Mouse (Mus musculus): ENCODE results near the gene Mcm10. TPM values are rescaled to one million over a fixed set of nuclear protein-coding genes. Genes with fewer than 3 reads are reported as not detected.

Mcm10 gene
- polyA plus RNA-seq (2012): 13.9 and 15.7 TPM in 2 replicates

DNA sequence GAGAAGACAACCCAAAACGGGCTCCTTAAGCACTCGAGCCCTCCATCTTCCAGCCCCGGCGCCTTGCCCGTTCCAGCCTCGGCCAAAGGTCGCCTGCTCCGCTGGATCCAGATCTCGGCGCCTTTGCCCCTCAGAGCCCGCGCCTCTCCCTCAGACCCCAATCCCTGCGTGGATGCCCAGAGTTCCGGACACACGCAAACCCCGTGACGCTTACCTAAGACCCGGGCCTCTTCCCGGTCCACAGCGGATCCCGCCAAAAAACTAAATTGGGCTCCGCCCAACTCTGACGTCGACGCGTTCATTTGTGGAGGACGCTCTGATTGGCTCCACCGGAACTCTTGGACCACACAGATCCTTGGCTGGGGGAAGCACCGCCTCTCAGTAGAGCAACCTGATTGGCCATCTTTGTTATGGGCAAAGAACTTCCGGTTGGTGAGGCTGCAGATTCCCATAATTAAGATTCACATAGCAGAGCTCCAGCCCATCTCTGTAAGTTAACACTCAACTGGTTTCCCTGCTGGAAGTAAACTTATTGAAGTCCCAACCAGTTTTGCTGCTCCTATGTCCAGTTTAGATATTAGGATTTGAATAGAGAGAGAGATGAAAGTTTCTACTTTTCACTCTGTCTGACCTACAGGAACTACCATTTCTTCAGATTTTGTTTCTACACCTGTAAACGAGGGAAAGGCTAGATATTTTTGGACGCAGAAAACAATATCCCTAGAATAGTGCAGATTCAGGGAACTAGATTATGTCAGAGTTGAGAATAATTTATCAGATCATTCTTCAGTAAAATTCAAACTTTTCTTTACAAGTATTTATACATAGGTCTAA lies at the start of gene Mcm10:
Gene Mcm10, minus strand, starts transcription at position 301 of the 834 bp plus-strand sequence.

DNA sequence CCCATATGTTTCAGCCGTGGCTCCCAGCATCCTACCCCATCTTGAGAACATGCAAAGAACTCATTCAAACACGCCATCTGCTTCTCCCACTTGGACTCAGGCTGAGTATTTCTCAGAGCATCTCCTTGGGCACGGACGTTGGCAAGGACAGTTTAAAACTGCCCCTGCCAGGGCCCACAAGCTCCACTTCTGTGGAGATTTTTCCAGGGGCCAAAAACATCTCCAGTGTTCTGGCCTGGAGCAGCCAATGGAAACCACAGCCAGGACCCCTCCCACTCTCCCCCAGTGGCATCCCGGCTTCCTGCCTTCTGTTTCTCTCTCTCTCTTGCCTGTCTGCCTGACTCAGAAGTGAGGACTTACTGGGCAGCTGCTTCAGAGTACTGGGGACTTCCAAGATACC lies 36.8 kb downstream of the Mcm10 start, which contains the start of gene Ucma:
Gene Ucma, plus strand, starts transcription at position 316 of the 400 bp plus-strand sequence.

Other genes with a start within 250 kb of the Mcm10 start
- 6.6 and 6.7 TPM in 2 replicates for gene Sephs1, start 131.2 kb downstream of the Mcm10 start, polyA plus RNA-seq (2012)
- 11.4 and 16.3 TPM in 2 replicates for gene Phyh, start 93.8 kb downstream of the Mcm10 start, polyA plus RNA-seq (2012)
- gene Ucma, start 36.7 kb downstream of the Mcm10 start, polyA plus RNA-seq (2012): not detected in 2 replicates
- 9.9 and 19.9 TPM in 2 replicates for gene Optn, start 51.3 kb upstream of the Mcm10 start, polyA plus RNA-seq (2012)
- not detected in 2 replicates for gene Ccdc3, start 125.0 kb upstream of the Mcm10 start, polyA plus RNA-seq (2012)

Data from megakaryocyte-erythroid progenitor cell, adult 5 weeks (primary cell).